Mouse (Mus musculus): Measurements from ENCODE around the gene Slc27a2. TPM values are rescaled to one million over a fixed set of nuclear protein-coding genes. Genes with fewer than 3 reads are reported as not detected.

Slc27a2 gene
- polyA plus RNA-seq (2012) = not detected in 2 replicates

DNA sequence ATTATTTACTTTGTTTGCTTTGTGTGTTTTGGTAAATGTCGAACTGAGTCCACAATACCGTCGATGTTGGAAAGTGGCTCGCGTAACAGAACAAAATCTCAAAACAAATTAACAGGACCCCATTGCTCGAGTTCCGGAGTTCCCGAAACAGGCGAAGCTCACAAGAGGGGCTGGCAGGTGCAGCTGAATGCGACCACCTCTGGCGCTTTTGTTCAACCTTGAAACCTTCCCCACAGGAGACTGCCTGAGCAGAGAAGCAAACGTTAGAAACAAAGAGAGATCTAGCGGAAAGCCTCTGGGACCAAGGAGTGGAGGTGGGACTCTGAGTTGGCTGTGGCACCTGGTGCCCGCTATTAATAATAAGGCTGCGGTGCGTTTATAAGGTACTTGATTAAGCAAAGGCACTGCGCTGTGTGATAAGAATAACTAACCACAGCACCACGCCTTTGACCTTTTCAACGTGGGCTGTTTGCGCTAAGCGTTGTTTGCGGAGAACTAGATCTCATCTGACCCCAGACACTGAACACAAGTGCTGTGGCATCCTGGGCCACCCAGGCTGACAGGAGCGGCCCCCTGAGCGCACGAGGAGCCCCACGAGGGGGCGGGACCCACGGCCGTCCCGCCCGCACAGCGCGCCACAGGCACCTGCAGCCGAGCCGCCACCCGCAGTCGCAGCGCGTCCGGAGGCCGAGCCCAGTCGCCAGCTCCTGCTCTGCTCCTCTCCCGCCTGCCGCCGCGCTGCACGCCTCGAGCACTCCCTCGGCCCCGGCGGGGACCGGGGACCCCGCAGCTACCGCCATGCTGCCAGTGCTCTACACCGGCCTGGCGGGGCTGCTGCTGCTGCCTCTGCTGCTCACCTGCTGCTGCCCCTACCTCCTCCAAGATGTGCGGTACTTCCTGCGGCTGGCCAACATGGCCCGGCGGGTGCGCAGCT, at the start of gene Slc27a2:
Gene Slc27a2 (plus strand): TSS at position 51 of the 934 bp plus-strand sequence.
- Histone ChIP-seq H3K36me3 (ENCODE audit: control insufficient read depth) (no peaks in the 10 kb centered on the region), H3K27me3 (ENCODE audit: control insufficient read depth) (peaks cover 36% of the 10 kb centered on the region), H3K4me1 (ENCODE audit: control insufficient read depth) (peaks cover 4% of the 10 kb centered on the region; the same call in 1 of the 2 replicates), H3K4me3 (replicated peaks) (peak within 1 kb of the TSS; percentile 61), H3K9me3 (ENCODE audit: control insufficient read depth, low read length) (peaks cover 5% of the 10 kb centered on the region)
- no peak for TF ChIP-seq GATA1 (IDR thresholded peaks at IDR 0.05; ENCODE audit: low read length)
- no peak for TF ChIP-seq TAL1 (IDR thresholded peaks at IDR 0.05; ENCODE audit: low read length)

DNA sequence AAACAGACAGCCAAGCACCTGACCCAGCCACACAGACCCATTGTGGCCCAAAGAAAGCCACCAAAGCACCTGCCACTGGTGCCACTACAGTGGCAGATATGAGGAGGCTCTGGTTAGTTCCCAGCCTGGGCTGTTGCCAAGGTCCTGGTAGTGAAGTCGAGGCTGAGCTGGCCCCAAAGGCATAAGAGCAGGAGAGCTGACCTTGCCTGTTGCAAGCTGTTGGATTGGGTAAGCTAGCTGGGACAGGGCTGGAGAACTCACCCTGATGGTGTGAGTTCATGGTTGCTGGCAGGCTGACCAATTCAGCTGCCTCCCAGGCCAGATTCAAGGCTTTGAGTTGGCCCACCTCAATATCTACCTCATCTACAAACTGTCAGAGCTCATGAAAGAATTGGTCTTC, 47.1 kb upstream of the Slc27a2 start:
- TF ChIP-seq GATA1 (IDR thresholded peaks at IDR 0.05; ENCODE audit: low read length) (no peak), TAL1 (IDR thresholded peaks at IDR 0.05; ENCODE audit: low read length) (no peak)
- no peaks in the 10 kb centered on the region for H3K9me3 ChIP-seq (ENCODE audit: control insufficient read depth, low read length)
- H3K27me3 ChIP-seq (ENCODE audit: control insufficient read depth) = no peaks in the 10 kb centered on the region
- no peak overlapping the region for H3K4me3 ChIP-seq (replicated peaks)
- H3K4me1 ChIP-seq (ENCODE audit: control insufficient read depth) = no peaks in the 10 kb centered on the region
- no peaks in the 10 kb centered on the region for H3K36me3 ChIP-seq (ENCODE audit: control insufficient read depth)

DNA sequence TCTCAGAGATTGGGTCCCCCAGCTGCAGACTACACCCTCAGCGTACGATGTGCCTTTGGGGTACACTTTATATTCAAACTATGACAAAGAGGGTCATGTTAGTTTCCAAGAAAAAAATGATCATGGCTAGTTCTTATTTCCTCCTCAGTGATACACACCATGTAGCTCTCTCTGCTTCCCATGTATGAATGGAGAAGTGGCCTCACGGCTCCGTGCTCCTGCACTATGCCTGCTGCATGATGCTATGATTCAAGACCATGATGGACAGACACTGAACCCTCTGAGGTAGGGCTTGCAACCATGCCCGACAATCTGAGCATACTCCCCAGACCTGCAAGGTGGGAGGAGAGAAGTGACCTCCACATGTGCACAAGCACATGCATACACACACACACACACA, 44.7 kb upstream of the Slc27a2 start:
- Histone ChIP-seq H3K4me1 (ENCODE audit: control insufficient read depth) (no peaks in the 10 kb centered on the region), H3K4me3 (replicated peaks) (no peak overlapping the region), H3K9me3 (ENCODE audit: control insufficient read depth, low read length) (no peaks in the 10 kb centered on the region), H3K27me3 (ENCODE audit: control insufficient read depth) (no peaks in the 10 kb centered on the region), H3K36me3 (ENCODE audit: control insufficient read depth) (no peaks in the 10 kb centered on the region)
- no peak for TF ChIP-seq TAL1 (IDR thresholded peaks at IDR 0.05; ENCODE audit: low read length)
- no peak for TF ChIP-seq GATA1 (IDR thresholded peaks at IDR 0.05; ENCODE audit: low read length)

DNA sequence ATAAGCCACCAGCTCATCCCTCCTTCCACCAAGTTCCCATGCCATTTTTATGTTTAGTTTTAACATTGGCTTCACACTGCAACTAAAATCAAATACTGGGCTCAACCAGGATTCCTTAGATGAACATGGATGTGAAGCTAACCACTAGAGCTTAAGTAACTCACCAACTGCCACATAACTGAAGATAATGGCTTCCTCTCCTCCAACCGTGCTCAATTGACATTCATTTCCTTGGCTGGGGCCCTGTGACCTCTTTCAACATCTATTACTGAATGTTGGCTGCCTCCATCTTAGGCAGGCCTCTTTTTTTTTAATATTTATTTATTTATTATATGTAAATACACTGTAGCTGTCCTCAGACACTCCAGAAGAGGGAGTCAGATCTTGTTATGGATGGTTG, 44.0 kb upstream of the Slc27a2 start:
- Histone ChIP-seq H3K9me3 (ENCODE audit: control insufficient read depth, low read length) (no peaks in the 10 kb centered on the region), H3K36me3 (ENCODE audit: control insufficient read depth) (no peaks in the 10 kb centered on the region), H3K27me3 (ENCODE audit: control insufficient read depth) (no peaks in the 10 kb centered on the region), H3K4me3 (replicated peaks) (no peak overlapping the region), H3K4me1 (ENCODE audit: control insufficient read depth) (no peaks in the 10 kb centered on the region)
- TF ChIP-seq TAL1 (IDR thresholded peaks at IDR 0.05; ENCODE audit: low read length) (no peak), GATA1 (IDR thresholded peaks at IDR 0.05; ENCODE audit: low read length) (no peak)

DNA sequence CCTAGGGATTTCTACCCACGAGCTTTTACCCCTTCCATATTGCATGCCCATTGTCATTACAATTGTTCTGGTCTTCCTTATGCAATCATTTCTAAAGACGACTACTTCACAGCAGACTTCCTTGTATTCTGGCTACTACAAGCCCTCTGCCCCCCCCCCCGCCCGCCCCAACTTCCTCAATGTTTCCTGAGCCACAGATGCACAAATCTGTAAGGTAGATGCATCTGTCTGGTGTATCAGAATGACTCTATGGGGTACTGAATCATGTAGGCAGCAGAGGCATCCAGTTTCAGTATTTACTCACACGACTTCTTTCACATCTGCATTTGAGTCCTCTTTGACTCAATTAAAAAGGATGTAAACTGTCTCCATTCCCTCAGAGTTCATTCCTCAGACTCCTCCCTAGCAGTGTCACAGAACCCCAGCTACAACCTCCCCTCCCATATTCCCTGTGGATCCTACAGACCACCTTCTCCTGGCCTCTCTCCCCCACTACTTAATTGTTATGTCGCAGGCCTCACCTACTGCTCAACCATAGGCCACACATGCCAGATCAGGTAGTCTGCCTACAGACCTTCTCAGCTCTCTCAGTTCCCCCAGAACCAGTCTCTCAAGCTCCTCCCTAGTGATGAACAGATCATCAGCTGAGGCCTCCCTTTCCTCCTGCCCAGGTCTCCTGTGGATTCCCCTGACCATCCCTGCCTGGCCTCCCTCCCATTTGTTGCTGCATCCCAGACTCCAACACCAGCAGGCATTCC, 37.0 kb upstream of the Slc27a2 start:
- no peak for TF ChIP-seq TAL1 (IDR thresholded peaks at IDR 0.05; ENCODE audit: low read length)
- TF ChIP-seq GATA1 (IDR thresholded peaks at IDR 0.05; ENCODE audit: low read length) = no peak

DNA sequence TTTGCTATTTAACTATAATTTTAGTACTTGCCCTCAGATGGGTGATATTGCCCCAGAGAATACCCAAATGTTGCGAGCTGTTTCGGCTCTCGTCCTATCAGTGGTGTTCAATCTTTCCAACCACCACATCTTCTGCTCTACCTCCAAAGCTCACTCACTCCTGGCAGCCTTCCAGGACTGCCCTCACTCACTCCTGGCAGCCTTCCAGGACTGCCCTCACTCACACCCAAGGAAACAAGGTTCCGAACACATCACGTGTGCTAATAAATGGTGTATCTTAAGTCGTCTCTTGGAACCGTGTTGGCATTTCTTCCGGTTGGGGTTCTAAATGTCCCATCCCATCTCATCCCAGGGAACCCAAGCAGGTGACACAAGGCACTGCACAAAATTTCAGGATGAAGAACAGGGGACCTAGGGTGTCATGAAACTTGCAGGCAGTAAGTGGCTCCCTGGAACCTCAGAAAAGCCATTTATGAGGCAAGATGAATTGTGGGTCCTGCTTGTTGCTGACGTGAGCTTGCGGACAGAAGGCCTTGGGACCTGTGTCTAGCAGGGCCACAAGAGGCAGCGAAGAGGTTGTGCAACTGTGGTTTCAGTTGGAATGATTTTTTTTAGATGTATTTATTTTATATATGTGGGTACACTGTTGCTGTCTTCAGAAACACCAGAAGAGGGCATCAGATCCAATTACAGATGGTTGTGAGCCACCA, 32.2 kb upstream of the Slc27a2 start:
- H3K4me3 ChIP-seq (replicated peaks) = no peak overlapping the region
- no peaks in the 10 kb centered on the region for H3K36me3 ChIP-seq (ENCODE audit: control insufficient read depth)
- no peak for TF ChIP-seq TAL1 (IDR thresholded peaks at IDR 0.05; ENCODE audit: low read length)
- H3K9me3 ChIP-seq (ENCODE audit: control insufficient read depth, low read length) = no peaks in the 10 kb centered on the region; the same call in 1 of the 2 replicates
- peaks cover 17% of the 10 kb centered on the region for H3K4me1 ChIP-seq (ENCODE audit: control insufficient read depth)
- no peaks in the 10 kb centered on the region for H3K27me3 ChIP-seq (ENCODE audit: control insufficient read depth)

More for the DNA sequence above, 37.0 kb upstream of the Slc27a2 start:
- Histone ChIP-seq H3K4me1 (ENCODE audit: control insufficient read depth) (peaks cover 6% of the 10 kb centered on the region; the same call in 1 of the 2 replicates), H3K27me3 (ENCODE audit: control insufficient read depth) (no peaks in the 10 kb centered on the region), H3K4me3 (replicated peaks) (no peak overlapping the region), H3K9me3 (ENCODE audit: control insufficient read depth, low read length) (no peaks in the 10 kb centered on the region; the same call in 1 of the 2 replicates), H3K36me3 (ENCODE audit: control insufficient read depth) (no peaks in the 10 kb centered on the region)

DNA sequence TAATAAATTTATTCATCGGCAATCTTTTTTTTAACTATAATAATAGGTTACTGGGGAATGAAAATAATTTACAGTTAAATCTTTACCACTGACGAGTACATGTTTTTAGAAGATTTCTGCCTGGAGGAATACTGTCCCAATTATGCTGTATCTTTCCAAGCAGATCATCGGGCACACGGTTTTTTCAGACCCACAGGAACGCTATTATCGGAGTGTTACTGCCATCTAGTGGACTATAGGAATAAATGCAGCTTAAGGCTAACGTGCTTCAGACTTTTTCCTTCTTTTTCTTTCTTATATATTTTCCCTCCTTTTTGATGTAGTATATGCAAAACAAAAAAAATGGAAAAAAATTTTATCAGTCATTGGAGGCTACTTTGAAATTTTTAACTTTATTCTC, 31.4 kb upstream of the Slc27a2 start:
- Histone ChIP-seq H3K4me3 (replicated peaks) (no peak overlapping the region), H3K27me3 (ENCODE audit: control insufficient read depth) (no peaks in the 10 kb centered on the region), H3K36me3 (ENCODE audit: control insufficient read depth) (no peaks in the 10 kb centered on the region), H3K9me3 (ENCODE audit: control insufficient read depth, low read length) (no peaks in the 10 kb centered on the region), H3K4me1 (ENCODE audit: control insufficient read depth) (peaks cover 17% of the 10 kb centered on the region)
- TF ChIP-seq GATA1 (IDR thresholded peaks at IDR 0.05; ENCODE audit: low read length) (no peak), TAL1 (IDR thresholded peaks at IDR 0.05; ENCODE audit: low read length) (no peak)

DNA sequence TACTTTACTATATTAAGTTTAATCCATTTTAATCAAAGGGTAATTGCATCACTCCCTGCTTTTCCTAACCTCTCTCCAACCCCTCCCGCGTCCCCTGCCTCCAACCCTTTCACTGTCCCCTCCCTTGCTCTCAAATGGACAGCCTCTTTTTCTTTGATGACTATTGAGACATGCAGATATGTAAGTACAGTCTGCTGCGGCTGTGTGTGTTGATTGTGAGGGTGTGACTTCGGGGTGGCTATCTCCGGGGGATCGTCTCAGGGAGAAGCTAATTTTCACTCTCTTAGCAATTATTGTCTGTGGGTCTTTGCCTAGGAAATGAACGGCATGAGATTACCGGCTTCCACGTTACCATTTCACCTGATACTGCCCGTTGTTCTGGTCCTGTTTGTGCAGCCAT, 30.7 kb upstream of the Slc27a2 start:
- Histone ChIP-seq H3K9me3 (ENCODE audit: control insufficient read depth, low read length) (no peaks in the 10 kb centered on the region), H3K4me3 (replicated peaks) (no peak overlapping the region), H3K27me3 (ENCODE audit: control insufficient read depth) (no peaks in the 10 kb centered on the region), H3K4me1 (ENCODE audit: control insufficient read depth) (peaks cover 17% of the 10 kb centered on the region), H3K36me3 (ENCODE audit: control insufficient read depth) (no peaks in the 10 kb centered on the region)
- no peak for TF ChIP-seq TAL1 (IDR thresholded peaks at IDR 0.05; ENCODE audit: low read length)
- no peak for TF ChIP-seq GATA1 (IDR thresholded peaks at IDR 0.05; ENCODE audit: low read length)

Data from erythroblast, embryonic 14.5 days (primary cell).